Mouse (Mus musculus): Measurements from ENCODE around the gene Phactr3. TPM values are rescaled to one million over a fixed set of nuclear protein-coding genes. Genes with fewer than 3 reads are reported as not detected.
"Not testable (repeated sequence)": the region's sequence is repeated elsewhere in the genome, so short reads cannot be mapped to it uniquely, and the experiment has no call there.

The Phactr3 gene
- polyA plus RNA-seq, 1 experiment, result not detected

- TF ChIP-seq POLR2A (IDR thresholded peaks at IDR 0.05; ENCODE audit: insufficient read depth, low read depth, low read length) (0 out of 2 replicates have a peak, but pooled peaks have one; percentile 15), CTCF (IDR thresholded peaks at IDR 0.05; ENCODE audit: insufficient read depth, low read depth, low read length) (no peak)
- Histone ChIP-seq H3K27ac (ENCODE audit: insufficient read depth, low read depth, low read length) (peak overlapping the region; percentile 95), H3K4me1 (ENCODE audit: control insufficient read depth, insufficient read depth, low read length) (peaks cover 21% of the 10 kb centered on the region), H3K4me3 (ENCODE audit: insufficient read depth, low read depth, low read length) (peak overlapping the region; percentile 48)
- 3% methylated on average over 12 of the region's 12 CpGs for WGBS
Observed at GRCm38 (mm10) chr2:178327466-178328040, 208.8 kb downstream of the Phactr3 start.

- no peak for TF ChIP-seq POLR2A (IDR thresholded peaks at IDR 0.05; ENCODE audit: insufficient read depth, low read depth, low read length)
- peaks cover 19% of the 10 kb centered on the region for H3K4me1 ChIP-seq (ENCODE audit: control insufficient read depth, insufficient read depth, low read length)
- WGBS, result 36% methylated on average over 5 of the region's 5 CpGs
- 0 out of 2 replicates have a peak overlapping the region, but pooled peaks have one; percentile 9 for H3K27ac ChIP-seq (ENCODE audit: insufficient read depth, low read depth, low read length)
- H3K4me3 ChIP-seq (ENCODE audit: insufficient read depth, low read depth, low read length), result peak overlapping the region; percentile 12; the same call in 1 of the 2 replicates
Observed at GRCm38 (mm10) chr2:178329551-178329950, 210.8 kb downstream of the Phactr3 start.

- Histone ChIP-seq H3K27ac (ENCODE audit: insufficient read depth, low read depth, low read length) (0 out of 2 replicates have a peak overlapping the region, but pooled peaks have one; percentile 9), H3K4me3 (ENCODE audit: insufficient read depth, low read depth, low read length) (no peak overlapping the region), H3K4me1 (ENCODE audit: control insufficient read depth, insufficient read depth, low read length) (peaks cover 19% of the 10 kb centered on the region)
- TF ChIP-seq CTCF (IDR thresholded peaks at IDR 0.05; ENCODE audit: insufficient read depth, low read depth, low read length) (no peak), POLR2A (IDR thresholded peaks at IDR 0.05; ENCODE audit: insufficient read depth, low read depth, low read length) (no peak)
- WGBS, result 13% methylated on average over 1 of the region's 1 CpGs
Observed at GRCm38 (mm10) chr2:178329986-178330385, 211.2 kb downstream of the Phactr3 start.

- no peak overlapping the region for H3K27ac ChIP-seq (ENCODE audit: insufficient read depth, low read depth, low read length)
- H3K4me3 ChIP-seq (ENCODE audit: insufficient read depth, low read depth, low read length), result no peak overlapping the region
- TF ChIP-seq CTCF (IDR thresholded peaks at IDR 0.05; ENCODE audit: insufficient read depth, low read depth, low read length) (no peak), POLR2A (IDR thresholded peaks at IDR 0.05; ENCODE audit: insufficient read depth, low read depth, low read length) (no peak)
- 50% methylated on average over 1 of the region's 1 CpGs for WGBS
- H3K4me1 ChIP-seq (ENCODE audit: control insufficient read depth, insufficient read depth, low read length), result no peaks in the 10 kb centered on the region
Observed at GRCm38 (mm10) chr2:178337878-178338277, 219.1 kb downstream of the Phactr3 start.

GRCm38 (mm10) chr2:178339044-178339443 lies 220.3 kb downstream of the Phactr3 start:
- Histone ChIP-seq H3K4me3 (ENCODE audit: insufficient read depth, low read depth, low read length) (no peak overlapping the region), H3K27ac (ENCODE audit: insufficient read depth, low read depth, low read length) (no peak overlapping the region), H3K4me1 (ENCODE audit: control insufficient read depth, insufficient read depth, low read length) (no peaks in the 10 kb centered on the region)
- WGBS, result 5% methylated on average over 2 of the region's 2 CpGs
- no peak for TF ChIP-seq CTCF (IDR thresholded peaks at IDR 0.05; ENCODE audit: insufficient read depth, low read depth, low read length)
- TF ChIP-seq POLR2A (IDR thresholded peaks at IDR 0.05; ENCODE audit: insufficient read depth, low read depth, low read length), result no peak

GRCm38 (mm10) chr2:178342105-178342504 lies 223.3 kb downstream of the Phactr3 start:
- not testable (repeated sequence) for H3K4me3 ChIP-seq (ENCODE audit: insufficient read depth, low read depth, low read length); H3K4me1 ChIP-seq (ENCODE audit: control insufficient read depth, insufficient read depth, low read length); H3K27ac ChIP-seq (ENCODE audit: insufficient read depth, low read depth, low read length)

GRCm38 (mm10) chr2:178342597-178342996 lies 223.8 kb downstream of the Phactr3 start:
- 91% methylated on average over 4 of the region's 4 CpGs for WGBS
- no peaks in the 10 kb centered on the region for H3K4me1 ChIP-seq (ENCODE audit: control insufficient read depth, insufficient read depth, low read length)
- TF ChIP-seq CTCF (IDR thresholded peaks at IDR 0.05; ENCODE audit: insufficient read depth, low read depth, low read length), result no peak
- no peak for TF ChIP-seq POLR2A (IDR thresholded peaks at IDR 0.05; ENCODE audit: insufficient read depth, low read depth, low read length)
- H3K27ac ChIP-seq (ENCODE audit: insufficient read depth, low read depth, low read length), result no peak overlapping the region
- H3K4me3 ChIP-seq (ENCODE audit: insufficient read depth, low read depth, low read length), result no peak overlapping the region

Other genes with a start within 250 kb of the Phactr3 start
- gene Gm14327, start 221.9 kb upstream of the Phactr3 start, polyA plus RNA-seq (2012; ENCODE audit: insufficient read depth, insufficient read length, low replicate concordance, missing spikeins), result not detected in 2 replicates
- not detected in 2 replicates for gene Zfp972, start 193.4 kb upstream of the Phactr3 start, polyA plus RNA-seq (2012; ENCODE audit: insufficient read depth, insufficient read length, low replicate concordance, missing spikeins)
- gene Gm14326, start 161.7 kb upstream of the Phactr3 start, polyA plus RNA-seq (2012; ENCODE audit: insufficient read depth, insufficient read length, low replicate concordance, missing spikeins), result not detected in 2 replicates
- gene Zfp971, start 95.7 kb upstream of the Phactr3 start, polyA plus RNA-seq (2012; ENCODE audit: insufficient read depth, insufficient read length, low replicate concordance, missing spikeins), result not detected in 2 replicates
- not detected in 2 replicates for gene Zfp931, start 40.5 kb upstream of the Phactr3 start, polyA plus RNA-seq (2012; ENCODE audit: insufficient read depth, insufficient read length, low replicate concordance, missing spikeins)

All from olfactory bulb, adult 2 months (tissue).